Mouse (Mus musculus) midbrain, postnatal 0 days (tissue): ENCODE results near the gene Renbp. TPM values are rescaled to one million over a fixed set of nuclear protein-coding genes. Genes with fewer than 3 reads are reported as not detected.

ENCODE experiments used
- ATAC-seq: fragments of 200-750 bp; cut with Nextera tagmentation; 2 replicates; pipeline ENCODE4 v1.8.0; 2017; ENCODE audit warnings: moderate number of reproducible peaks, mild to moderate bottlenecking, moderate TSS enrichment, moderate library complexity; ENCODE audit not compliant: low FRiP score
- DNase-seq: peaks from one replicate; pipeline ENCODE4 v3.0.0-alpha.2; 2015; ENCODE audit warnings: low spot score
- H3K27ac ChIP-seq: fragments of 300-500 bp; sonication (generic); 2 replicates; pipeline ENCODE4 v1.5.1; 2014; ENCODE audit warnings: low read depth, mild to moderate bottlenecking, low read length, mixed read lengths
- H3K27me3 ChIP-seq: fragments of 300-500 bp; sonication (generic); 2 replicates; pipeline ENCODE4 v1.6.1; 2014; ENCODE audit warnings: low read length, control low read depth, mixed read lengths; ENCODE audit not compliant: insufficient read depth
- H3K36me3 ChIP-seq: fragments of 300-500 bp; sonication (generic); 2 replicates; pipeline ENCODE4 v1.6.1; 2014; ENCODE audit warnings: low read length, control low read depth, mixed read lengths; ENCODE audit not compliant: insufficient read depth
- H3K4me1 ChIP-seq: fragments of 300-500 bp; sonication (generic); 2 replicates; pipeline ENCODE4 v1.6.1; 2014; ENCODE audit warnings: mild to moderate bottlenecking, control low read depth, antibody characterized with exemption, low read length, mixed read lengths; ENCODE audit not compliant: insufficient read depth
- H3K4me2 ChIP-seq: fragments of 300-500 bp; sonication (generic); 2 replicates; pipeline ENCODE4 v1.6.1; 2014; ENCODE audit warnings: low read depth, mild to moderate bottlenecking, low read length, mixed read lengths; ENCODE audit not compliant: poor library complexity, severe bottlenecking
- H3K4me3 ChIP-seq: fragments of 300-500 bp; sonication (generic); 2 replicates; pipeline ENCODE4 v1.5.1; 2014; ENCODE audit warnings: low read depth, mild to moderate bottlenecking, low read length, moderate library complexity
- H3K9ac ChIP-seq: fragments of 300-500 bp; sonication (generic); replicated peaks from 2 replicates; pipeline ENCODE4 v1.6.1; 2014; ENCODE audit warnings: mild to moderate bottlenecking, low read length, moderate library complexity, mixed read lengths; ENCODE audit not compliant: poor library complexity, severe bottlenecking
- H3K9me3 ChIP-seq: fragments of 300-500 bp; sonication (generic); 2 replicates; pipeline ENCODE4 v1.6.1; 2016; ENCODE audit warnings: low read length, control low read depth
- CTCF ChIP-seq: IDR thresholded peaks from 2 replicates; pipeline ENCODE4 v1.5.1; 2016; ENCODE audit warnings: antibody characterized with exemption, mild to moderate bottlenecking
- WGBS: fragments of 180-500 bp; shearing (Covaris S2); extraction: QIAGEN DNeasy Blood & Tissue Kit; methylation state at CpG from one replicate; pipeline ENCODE4 v1.1.7; 2014; 5-methylcytosine and 5-hydroxymethylcytosine counted together
- polyA plus RNA-seq: library from polyadenylated mRNA; unstranded; fragments of >200 nt; fragmentation: Nextera tagmentation; extraction: Ambion mirVana; gene quantifications from 2 replicates; pipeline ENCODE4 v1.2.1, GENCODE M21; 2015
- total RNA-seq: library from RNA; depleted of rRNA; stranded (reverse); fragments of >200 nt; gene quantifications from 2 replicates; pipeline ENCODE4 v1.2.3, GENCODE M21; 2014

The Renbp gene
- total and polyA plus RNA-seq, 2 experiments from 2014 or later: 3.3 to 12.5 TPM

DNA sequence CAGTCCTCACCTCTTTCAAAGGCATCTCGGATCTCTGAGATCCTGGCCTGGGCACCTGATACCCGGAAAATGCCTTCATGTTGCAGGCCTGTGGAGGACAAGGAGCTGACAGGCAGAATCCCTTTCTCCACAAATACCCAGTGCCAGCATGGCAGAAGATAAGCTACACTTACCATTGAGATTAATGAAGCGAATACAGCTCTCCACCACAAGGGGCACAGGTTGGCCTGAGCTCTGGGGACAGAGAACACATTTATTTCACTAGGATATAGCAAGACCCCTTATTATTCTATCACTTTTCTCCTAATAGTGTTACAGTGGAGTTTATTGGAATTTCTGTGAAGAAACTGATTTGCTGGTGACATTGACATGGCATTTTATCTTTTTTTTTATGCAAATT lies 32.7 kb downstream of the Renbp start:
- TF ChIP-seq CTCF: peak; percentile 57
- ATAC-seq: no peak
- 68% methylated on average over 3 of the region's 3 CpGs for WGBS
- no peak for DNase-seq
- Histone ChIP-seq H3K27me3 (no peaks in the 10 kb centered on the region), H3K4me2 (no peak overlapping the region), H3K4me1 (no peaks in the 10 kb centered on the region), H3K4me3 (no peak overlapping the region), H3K27ac (no peak overlapping the region), H3K9ac (no peak overlapping the region), H3K36me3 (no peaks in the 10 kb centered on the region), H3K9me3 (no peaks in the 10 kb centered on the region)

DNA sequence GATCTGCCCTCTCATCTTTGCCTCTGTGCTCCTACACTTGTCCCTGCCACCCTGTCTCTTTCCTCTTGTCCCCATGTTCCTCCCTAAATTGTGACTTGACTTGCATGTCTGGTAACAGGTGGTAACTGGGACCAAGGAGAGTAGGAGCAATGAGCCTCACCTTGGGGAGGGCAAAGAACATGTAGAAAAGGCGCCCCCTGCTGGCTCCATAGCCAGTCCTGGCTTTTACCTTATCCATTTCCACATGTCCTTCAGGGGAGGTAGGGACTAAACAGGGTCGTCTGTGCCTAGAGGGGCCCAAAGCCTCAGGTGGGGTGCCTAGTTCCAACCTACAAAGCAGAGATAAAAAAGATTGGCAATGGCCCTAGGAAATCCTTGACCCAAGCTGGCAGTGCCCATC lies 34.9 kb downstream of the Renbp start, which contains the start of gene L1cam:
Gene L1cam, minus strand, starts transcription at position 387 of the 400 bp plus-strand sequence.
- no peak for ATAC-seq

GRCm38 (mm10) chrX:73892833-73893232 lies 37.8 kb downstream of the Renbp start:
- Histone ChIP-seq H3K9me3 (no peaks in the 10 kb centered on the region), H3K36me3 (no peaks in the 10 kb centered on the region), H3K27ac (no peak overlapping the region), H3K27me3 (no peaks in the 10 kb centered on the region), H3K9ac (no peak overlapping the region), H3K4me3 (no peak overlapping the region), H3K4me1 (no peaks in the 10 kb centered on the region), H3K4me2 (no peak overlapping the region)
- WGBS: 88% methylated on average over 14 of the region's 14 CpGs
- ATAC-seq (no peak; the same call in 1 of the 2 replicates), DNase-seq (peak; percentile 29)
- TF ChIP-seq CTCF: no peak

More for the DNA sequence above, 34.9 kb downstream of the Renbp start, which contains the start of gene L1cam:
- Histone ChIP-seq H3K27ac (no peak within 1 kb of the TSS), H3K27me3 (no peaks in the 10 kb centered on the region), H3K9ac (no peak within 1 kb of the TSS), H3K4me1 (no peaks in the 10 kb centered on the region), H3K4me3 (no peak within 1 kb of the TSS), H3K4me2 (no peak within 1 kb of the TSS), H3K36me3 (no peaks in the 10 kb centered on the region), H3K9me3 (no peaks in the 10 kb centered on the region)
- TF ChIP-seq CTCF: peak; percentile 46; the same call in 1 of the 2 replicates
- no peak for DNase-seq
- WGBS: 16% methylated on average over 2 of the region's 2 CpGs

DNA sequence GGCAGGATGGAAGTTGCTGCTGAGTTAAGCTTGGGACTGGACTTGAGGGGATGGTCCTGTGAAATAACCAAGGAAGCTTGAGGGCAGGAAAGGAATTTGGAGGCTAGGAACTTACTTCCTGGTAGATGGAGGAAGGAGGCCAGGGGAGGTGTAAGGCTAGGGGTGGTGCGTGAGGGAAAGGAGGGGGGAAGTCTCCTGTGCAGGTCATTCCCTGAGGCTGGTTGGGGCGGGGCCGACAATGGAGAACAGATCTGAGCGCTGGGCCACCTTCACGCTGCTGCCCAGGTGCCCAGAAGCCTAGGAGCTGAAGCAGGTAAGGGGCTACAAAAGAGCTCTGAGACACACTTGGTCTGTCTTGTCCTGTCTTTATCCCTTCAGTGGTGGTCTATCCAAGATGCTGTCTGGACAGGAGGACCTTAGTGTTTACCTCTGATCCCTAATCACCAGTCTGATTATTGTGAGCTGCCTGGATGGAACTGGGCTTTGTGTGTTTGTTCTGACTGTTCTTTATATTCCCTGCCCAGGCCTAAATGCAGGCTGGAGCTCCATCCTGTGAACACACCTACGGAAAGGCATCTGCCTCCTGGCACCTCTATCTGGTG lies 39.0 kb downstream of the Renbp start, which contains the start of gene Avpr2:
Gene Avpr2, plus strand, starts transcription at position 552 of the 602 bp plus-strand sequence.
- DNase-seq (no peak), ATAC-seq (no peak)
- Histone ChIP-seq H3K27ac (no peak within 1 kb of the TSS), H3K9ac (no peak within 1 kb of the TSS), H3K9me3 (no peaks in the 10 kb centered on the region), H3K4me2 (no peak within 1 kb of the TSS), H3K27me3 (no peaks in the 10 kb centered on the region), H3K36me3 (no peaks in the 10 kb centered on the region), H3K4me1 (no peaks in the 10 kb centered on the region), H3K4me3 (no peak within 1 kb of the TSS)
- no peak for TF ChIP-seq CTCF
- 84% methylated on average over 6 of the region's 6 CpGs for WGBS

GRCm38 (mm10) chrX:73881463-73881862 lies 49.2 kb downstream of the Renbp start:
- no peaks in the 10 kb centered on the region for H3K36me3 ChIP-seq
- H3K4me1 ChIP-seq: no peaks in the 10 kb centered on the region
- DNase-seq: no peak
- 21% methylated on average over 6 of the region's 6 CpGs for WGBS
- no peaks in the 10 kb centered on the region for H3K9me3 ChIP-seq
- H3K9ac ChIP-seq: peak overlapping the region; percentile 63; the same call in 1 of the 2 replicates
- H3K27ac ChIP-seq: peak overlapping the region; percentile 65; the same call in 1 of the 2 replicates
- ATAC-seq: peak; percentile 17; the same call in 1 of the 2 replicates
- peak; percentile 32 for TF ChIP-seq CTCF
- H3K27me3 ChIP-seq: no peaks in the 10 kb centered on the region
- H3K4me3 ChIP-seq: peak overlapping the region; percentile 53; the same call in 1 of the 2 replicates
- H3K4me2 ChIP-seq: peak overlapping the region; percentile 57

GRCm38 (mm10) chrX:73881036-73881427 lies 49.6 kb downstream of the Renbp start:
- H3K4me1 ChIP-seq: no peaks in the 10 kb centered on the region; the same call in 1 of the 2 replicates
- DNase-seq (no peak), ATAC-seq (peak; percentile 55)
- H3K27ac ChIP-seq: peak overlapping the region; percentile 65; the same call in 1 of the 2 replicates
- peak overlapping the region; percentile 57 for H3K4me2 ChIP-seq
- 28% methylated on average over 16 of the region's 16 CpGs for WGBS
- peak overlapping the region; percentile 53 for H3K4me3 ChIP-seq
- TF ChIP-seq CTCF: no peak
- no peaks in the 10 kb centered on the region for H3K36me3 ChIP-seq
- peak overlapping the region; percentile 63 for H3K9ac ChIP-seq
- H3K9me3 ChIP-seq: no peaks in the 10 kb centered on the region
- no peaks in the 10 kb centered on the region for H3K27me3 ChIP-seq
